Mouse (Mus musculus): ENCODE data around the gene Chd4. TPM values are rescaled to one million over a fixed set of nuclear protein-coding genes. Genes with fewer than 3 reads are reported as not detected.
A peak's percentile ranks its signal among the peaks of the same experiment; 100 is the strongest.

The Chd4 gene
- polyA plus RNA-seq, 1 experiment from 2014 or later, result 123 TPM

DNA sequence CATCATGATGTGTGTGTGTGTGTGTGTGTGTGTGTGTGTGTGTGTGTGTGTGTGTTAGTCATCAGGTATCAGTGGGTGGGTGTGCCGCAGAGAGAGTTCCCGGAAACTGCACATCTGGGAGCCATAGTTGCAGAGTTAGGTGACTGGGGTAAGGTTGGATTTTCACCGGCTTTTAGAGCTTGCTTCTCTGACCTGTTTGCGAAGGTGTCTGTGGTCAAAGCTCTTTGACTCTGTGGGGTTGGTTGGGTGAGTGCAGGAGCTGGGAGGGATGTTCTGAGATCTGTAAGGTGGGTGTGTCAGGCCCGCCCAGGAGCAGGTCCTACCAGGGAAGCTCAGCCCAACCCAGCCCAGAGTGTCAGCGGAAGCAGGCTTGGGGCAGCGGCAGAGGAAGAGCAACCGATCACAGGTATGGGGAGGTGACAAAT is 28.2 kb upstream of the Chd4 start, which contains the start of gene Lpar5:
TSS of gene Lpar5 (plus strand) at position 350 of the 425 bp plus-strand sequence.
- ATAC-seq (ENCODE audit: insufficient read depth, low FRiP score, low TSS enrichment) (no peak), DNase-seq (ENCODE audit: low spot score) (no peak)
- no peak within 1 kb of the TSS for H3K27ac ChIP-seq (ENCODE audit: low read depth, low read length)
- no peaks in the 10 kb centered on the region for H3K36me3 ChIP-seq (ENCODE audit: control insufficient read depth, insufficient read depth, low read length)
- 53% methylated on average over 8 of the region's 8 CpGs for WGBS
- no peak within 1 kb of the TSS for H3K4me2 ChIP-seq (ENCODE audit: low read depth)
- H3K4me1 ChIP-seq (ENCODE audit: control insufficient read depth, insufficient read depth, low read length), result no peaks in the 10 kb centered on the region
- no peaks in the 10 kb centered on the region for H3K9me3 ChIP-seq (ENCODE audit: control insufficient read depth, low read length)
- no peak within 1 kb of the TSS for H3K9ac ChIP-seq (ENCODE audit: low read length)
- no peaks in the 10 kb centered on the region for H3K27me3 ChIP-seq (ENCODE audit: control insufficient read depth, insufficient read depth, low read length)
- H3K4me3 ChIP-seq (ENCODE audit: low read depth, low read length), result no peak within 1 kb of the TSS

DNA sequence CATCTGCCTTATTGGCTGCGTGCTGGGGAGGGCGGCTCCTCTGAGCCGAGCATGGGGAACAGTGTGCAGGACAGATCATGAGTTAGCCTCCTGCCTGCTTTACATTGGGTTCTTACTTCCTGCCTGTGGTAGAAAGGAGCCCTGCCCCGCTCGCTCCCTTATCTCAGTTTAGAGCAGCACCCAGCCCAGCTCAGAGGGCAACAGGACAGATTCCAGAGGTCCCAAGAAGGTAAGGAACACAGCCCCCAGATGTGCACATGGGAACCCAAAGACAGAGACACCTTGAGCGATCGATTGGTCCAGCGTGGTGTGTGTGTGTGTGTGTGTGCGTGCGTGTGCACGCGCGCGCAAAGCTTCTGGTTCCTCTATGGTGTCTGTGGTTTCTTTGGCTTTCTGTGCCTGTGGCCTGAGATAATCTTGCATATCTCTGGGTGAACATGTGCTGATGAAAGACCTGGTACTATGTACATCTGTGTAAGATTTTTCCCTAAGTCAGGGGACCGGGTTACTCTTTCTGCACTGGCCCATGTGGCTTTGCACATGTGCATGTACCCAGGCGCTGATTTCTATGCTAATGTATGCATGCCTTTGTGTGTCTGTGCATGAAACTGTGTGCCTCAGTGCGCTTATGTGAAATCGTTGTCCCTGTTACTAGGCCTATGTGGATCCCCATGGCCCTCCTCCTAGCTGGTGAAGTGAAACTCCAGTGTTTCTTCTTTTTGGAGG is 24.4 kb upstream of the Chd4 start:
- 91% methylated on average over 18 of the region's 18 CpGs for WGBS
- no peaks in the 10 kb centered on the region for H3K9me3 ChIP-seq (ENCODE audit: control insufficient read depth, low read length)
- H3K9ac ChIP-seq (ENCODE audit: low read length), result no peak overlapping the region
- no peaks in the 10 kb centered on the region for H3K36me3 ChIP-seq (ENCODE audit: control insufficient read depth, insufficient read depth, low read length)
- no peak for DNase-seq (ENCODE audit: low spot score)
- H3K27ac ChIP-seq (ENCODE audit: low read depth, low read length), result no peak overlapping the region
- no peaks in the 10 kb centered on the region for H3K4me1 ChIP-seq (ENCODE audit: control insufficient read depth, insufficient read depth, low read length)
- no peaks in the 10 kb centered on the region for H3K27me3 ChIP-seq (ENCODE audit: control insufficient read depth, insufficient read depth, low read length)
- H3K4me3 ChIP-seq (ENCODE audit: low read depth, low read length), result no peak overlapping the region
- H3K4me2 ChIP-seq (ENCODE audit: low read depth), result no peak overlapping the region
- no peak; the same call in 1 of the 2 replicates for ATAC-seq (ENCODE audit: insufficient read depth, low FRiP score, low TSS enrichment)

- whole genome bisulfite sequencing, result 31% methylated on average over 2 of the region's 2 CpGs
- Histone ChIP-seq H3K4me3 (ENCODE audit: low read depth, low read length) (no peak overlapping the region), H3K27me3 (ENCODE audit: control insufficient read depth, insufficient read depth, low read length) (no peaks in the 10 kb centered on the region), H3K27ac (ENCODE audit: low read depth, low read length) (no peak overlapping the region), H3K9ac (ENCODE audit: low read length) (no peak overlapping the region), H3K4me1 (ENCODE audit: control insufficient read depth, insufficient read depth, low read length) (no peaks in the 10 kb centered on the region), H3K9me3 (ENCODE audit: control insufficient read depth, low read length) (no peaks in the 10 kb centered on the region), H3K4me2 (ENCODE audit: low read depth) (no peak overlapping the region), H3K36me3 (ENCODE audit: control insufficient read depth, insufficient read depth, low read length) (no peaks in the 10 kb centered on the region)
- DNase-seq (ENCODE audit: low spot score), result no peak
- no peak for ATAC-seq (ENCODE audit: insufficient read depth, low FRiP score, low TSS enrichment)
These were observed 23.9 kb upstream of the Chd4 start for GRCm38 (mm10) chr6:125071896-125072279.

GRCm38 (mm10) chr6:125073825-125074224 is 22.0 kb upstream of the Chd4 start:
- no peak overlapping the region for H3K27ac ChIP-seq (ENCODE audit: low read depth, low read length)
- DNase-seq (ENCODE audit: low spot score) (no peak), ATAC-seq (ENCODE audit: insufficient read depth, low FRiP score, low TSS enrichment) (no peak)
- H3K9ac ChIP-seq (ENCODE audit: low read length), result no peak overlapping the region
- WGBS, result 70% methylated on average over 8 of the region's 8 CpGs
- H3K36me3 ChIP-seq (ENCODE audit: control insufficient read depth, insufficient read depth, low read length), result no peaks in the 10 kb centered on the region
- no peaks in the 10 kb centered on the region for H3K9me3 ChIP-seq (ENCODE audit: control insufficient read depth, low read length)
- no peaks in the 10 kb centered on the region for H3K27me3 ChIP-seq (ENCODE audit: control insufficient read depth, insufficient read depth, low read length)
- H3K4me3 ChIP-seq (ENCODE audit: low read depth, low read length), result no peak overlapping the region
- H3K4me2 ChIP-seq (ENCODE audit: low read depth), result no peak overlapping the region
- no peaks in the 10 kb centered on the region for H3K4me1 ChIP-seq (ENCODE audit: control insufficient read depth, insufficient read depth, low read length)

GRCm38 (mm10) chr6:125081394-125081793 is 14.4 kb upstream of the Chd4 start:
- H3K9ac ChIP-seq (ENCODE audit: low read length), result peak overlapping the region; percentile 75
- H3K9me3 ChIP-seq (ENCODE audit: control insufficient read depth, low read length), result no peaks in the 10 kb centered on the region
- peak overlapping the region; percentile 83 for H3K27ac ChIP-seq (ENCODE audit: low read depth, low read length)
- peak overlapping the region; percentile 36 for H3K4me3 ChIP-seq (ENCODE audit: low read depth, low read length)
- 26% methylated on average over 25 of the region's 25 CpGs for WGBS
- peaks cover 3% of the 10 kb centered on the region; the same call in 1 of the 2 replicates for H3K4me1 ChIP-seq (ENCODE audit: control insufficient read depth, insufficient read depth, low read length)
- no peaks in the 10 kb centered on the region for H3K27me3 ChIP-seq (ENCODE audit: control insufficient read depth, insufficient read depth, low read length)
- no peaks in the 10 kb centered on the region for H3K36me3 ChIP-seq (ENCODE audit: control insufficient read depth, insufficient read depth, low read length)
- DNase-seq (ENCODE audit: low spot score) (no peak), ATAC-seq (ENCODE audit: insufficient read depth, low FRiP score, low TSS enrichment) (peak; percentile 48; the same call in 1 of the 2 replicates)
- H3K4me2 ChIP-seq (ENCODE audit: low read depth), result peak overlapping the region; percentile 72

DNA sequence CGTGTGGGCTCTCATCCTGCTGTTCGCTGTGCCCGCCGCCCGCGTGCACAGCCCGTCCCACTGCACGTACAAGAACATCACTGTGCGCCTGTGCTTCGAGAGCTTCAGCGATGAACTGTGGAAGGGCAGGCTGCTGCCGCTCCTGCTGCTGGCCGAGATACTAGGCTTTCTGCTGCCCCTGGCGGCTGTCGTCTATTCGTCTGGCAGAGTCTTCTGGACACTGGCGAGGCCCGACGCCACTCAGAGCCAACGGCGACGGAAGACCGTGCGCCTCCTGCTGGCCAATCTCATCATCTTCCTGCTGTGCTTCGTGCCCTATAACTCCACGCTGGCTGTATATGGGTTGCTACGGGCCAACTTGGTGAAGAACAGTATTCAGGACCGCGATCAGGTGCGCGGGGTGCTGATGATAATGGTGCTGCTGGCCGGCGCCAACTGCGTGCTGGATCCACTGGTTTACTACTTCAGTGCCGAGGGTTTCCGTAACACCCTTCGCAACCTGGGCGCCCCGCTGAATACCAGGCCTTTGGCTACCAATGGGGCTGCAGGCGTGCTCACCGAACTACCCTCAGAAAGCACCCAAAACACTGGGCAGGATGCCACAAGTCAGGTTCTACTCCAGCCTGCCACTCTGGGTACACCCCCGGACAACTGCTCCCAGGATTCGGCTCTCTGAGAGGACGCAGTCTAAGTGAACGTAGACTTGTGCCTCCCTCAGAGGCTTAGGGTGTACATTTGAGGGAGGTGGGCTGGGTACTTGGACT is 13.8 kb upstream of the Chd4 start:
- Histone ChIP-seq H3K4me2 (ENCODE audit: low read depth) (peak overlapping the region; percentile 72), H3K27ac (ENCODE audit: low read depth, low read length) (peak overlapping the region; percentile 83), H3K4me1 (ENCODE audit: control insufficient read depth, insufficient read depth, low read length) (peaks cover 3% of the 10 kb centered on the region; the same call in 1 of the 2 replicates), H3K9me3 (ENCODE audit: control insufficient read depth, low read length) (no peaks in the 10 kb centered on the region), H3K9ac (ENCODE audit: low read length) (peak overlapping the region; percentile 75), H3K4me3 (ENCODE audit: low read depth, low read length) (peak overlapping the region; percentile 36), H3K36me3 (ENCODE audit: control insufficient read depth, insufficient read depth, low read length) (no peaks in the 10 kb centered on the region), H3K27me3 (ENCODE audit: control insufficient read depth, insufficient read depth, low read length) (no peaks in the 10 kb centered on the region)
- WGBS, result 23% methylated on average over 45 of the region's 45 CpGs
- DNase-seq (ENCODE audit: low spot score) (peak; percentile 96), ATAC-seq (ENCODE audit: insufficient read depth, low FRiP score, low TSS enrichment) (peak; percentile 90)

DNA sequence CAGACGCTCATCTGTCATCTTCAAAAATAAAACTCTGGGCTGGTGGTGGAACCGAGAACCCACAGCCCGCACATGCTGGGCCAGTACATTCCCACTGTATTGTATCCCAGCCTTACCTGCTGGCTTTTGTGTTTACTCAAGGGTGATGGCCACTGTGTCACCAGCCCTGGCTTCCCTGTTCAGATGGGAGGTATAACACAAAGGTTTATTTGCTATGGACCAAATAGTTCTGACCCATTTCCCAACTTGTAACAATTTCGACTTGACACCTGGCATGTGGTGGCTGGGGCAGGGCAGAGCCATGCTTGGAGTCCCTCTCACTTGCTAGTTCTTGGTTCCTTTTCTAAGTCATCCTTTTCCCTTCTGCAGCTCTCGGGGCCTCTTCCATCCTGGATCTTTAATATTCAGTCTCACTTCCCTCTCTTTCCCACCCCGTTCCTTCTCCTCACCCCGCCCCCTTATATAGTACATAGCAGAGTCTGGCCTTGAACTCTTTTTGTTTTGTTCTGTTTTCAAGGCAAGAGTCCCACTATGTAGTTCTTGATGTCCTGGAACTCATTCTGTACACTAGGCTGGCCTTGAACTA is 12.9 kb upstream of the Chd4 start:
- no peak overlapping the region for H3K4me2 ChIP-seq (ENCODE audit: low read depth)
- no peaks in the 10 kb centered on the region for H3K9me3 ChIP-seq (ENCODE audit: control insufficient read depth, low read length)
- WGBS, result 88% methylated on average over 7 of the region's 7 CpGs
- H3K36me3 ChIP-seq (ENCODE audit: control insufficient read depth, insufficient read depth, low read length), result no peaks in the 10 kb centered on the region
- no peaks in the 10 kb centered on the region for H3K27me3 ChIP-seq (ENCODE audit: control insufficient read depth, insufficient read depth, low read length)
- H3K9ac ChIP-seq (ENCODE audit: low read length), result no peak overlapping the region
- H3K4me3 ChIP-seq (ENCODE audit: low read depth, low read length), result no peak overlapping the region
- no peak overlapping the region for H3K27ac ChIP-seq (ENCODE audit: low read depth, low read length)
- H3K4me1 ChIP-seq (ENCODE audit: control insufficient read depth, insufficient read depth, low read length), result peaks cover 3% of the 10 kb centered on the region; the same call in 1 of the 2 replicates
- DNase-seq (ENCODE audit: low spot score), result no peak
- no peak for ATAC-seq (ENCODE audit: insufficient read depth, low FRiP score, low TSS enrichment)

DNA sequence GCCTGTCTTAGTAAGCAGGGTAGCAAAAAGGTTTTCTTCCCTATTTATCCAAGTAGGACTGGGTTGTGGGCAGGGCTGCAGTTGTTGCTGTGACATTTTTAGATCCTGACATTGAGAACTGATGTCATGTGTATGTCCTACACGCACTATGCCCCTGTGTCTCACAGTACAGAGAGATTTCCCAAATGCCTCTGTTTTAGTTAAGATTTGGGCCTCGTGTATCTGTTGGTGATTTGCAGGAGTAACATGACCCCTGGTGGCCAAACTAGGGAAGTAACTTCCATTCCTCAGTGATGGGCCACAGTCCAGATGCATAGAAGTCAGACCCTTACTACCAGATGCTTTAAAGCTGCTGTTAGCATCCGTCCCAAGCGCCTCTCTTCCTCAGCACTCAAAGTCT is 11.4 kb upstream of the Chd4 start:
- Histone ChIP-seq H3K4me2 (ENCODE audit: low read depth) (no peak overlapping the region), H3K27ac (ENCODE audit: low read depth, low read length) (no peak overlapping the region), H3K27me3 (ENCODE audit: control insufficient read depth, insufficient read depth, low read length) (no peaks in the 10 kb centered on the region), H3K4me1 (ENCODE audit: control insufficient read depth, insufficient read depth, low read length) (peaks cover 6% of the 10 kb centered on the region), H3K9ac (ENCODE audit: low read length) (no peak overlapping the region), H3K36me3 (ENCODE audit: control insufficient read depth, insufficient read depth, low read length) (no peaks in the 10 kb centered on the region), H3K9me3 (ENCODE audit: control insufficient read depth, low read length) (no peaks in the 10 kb centered on the region), H3K4me3 (ENCODE audit: low read depth, low read length) (no peak overlapping the region)
- ATAC-seq (ENCODE audit: insufficient read depth, low FRiP score, low TSS enrichment) (no peak), DNase-seq (ENCODE audit: low spot score) (peak; percentile 63)
- WGBS, result 7% methylated on average over 4 of the region's 4 CpGs
